Mouse (Mus musculus) CH12.LX (cell line): ENCODE measurements around the gene Foxc2.

Experiments
- CTCF ChIP-seq, 2 experiments: IDR thresholded peaks in 1 of 2; conservative IDR thresholded peaks in 1 of 2; 2 replicates each; pipeline ENCODE4 v1.5.1; 2011 to 2012; ENCODE audit warnings: low read depth in 2 of 2, low read length in 2 of 2, improper control_type of control experiment in 1 of 2, inconsistent platforms in 1 of 2, mild to moderate bottlenecking in 1 of 2, moderate library complexity in 1 of 2
- HCFC1 ChIP-seq: IDR thresholded peaks from 2 replicates; pipeline ENCODE4 v1.6.1; 2012; ENCODE audit warnings: low read depth, mild to moderate bottlenecking, inconsistent platforms, low read length, improper control_type of control experiment
- MAX ChIP-seq: IDR thresholded peaks from 2 replicates; pipeline ENCODE4 v1.6.1; 2011; ENCODE audit warnings: low read length, improper control_type of control experiment
- SMC3 ChIP-seq: IDR thresholded peaks from 2 replicates; pipeline ENCODE4 v1.6.1; 2011; ENCODE audit warnings: low read depth, low read length, improper control_type of control experiment
- USF1 ChIP-seq: IDR thresholded peaks from 2 replicates; pipeline ENCODE4 v1.6.1; 2014; ENCODE audit warnings: low read depth, mild to moderate bottlenecking, inconsistent platforms, low read length, improper control_type of control experiment
- ZKSCAN1 ChIP-seq: IDR thresholded peaks from 2 replicates; pipeline ENCODE4 v1.6.1; 2012; ENCODE audit warnings: low read depth, inconsistent platforms, low read length, improper control_type of control experiment, borderline replicate concordance

DNA sequence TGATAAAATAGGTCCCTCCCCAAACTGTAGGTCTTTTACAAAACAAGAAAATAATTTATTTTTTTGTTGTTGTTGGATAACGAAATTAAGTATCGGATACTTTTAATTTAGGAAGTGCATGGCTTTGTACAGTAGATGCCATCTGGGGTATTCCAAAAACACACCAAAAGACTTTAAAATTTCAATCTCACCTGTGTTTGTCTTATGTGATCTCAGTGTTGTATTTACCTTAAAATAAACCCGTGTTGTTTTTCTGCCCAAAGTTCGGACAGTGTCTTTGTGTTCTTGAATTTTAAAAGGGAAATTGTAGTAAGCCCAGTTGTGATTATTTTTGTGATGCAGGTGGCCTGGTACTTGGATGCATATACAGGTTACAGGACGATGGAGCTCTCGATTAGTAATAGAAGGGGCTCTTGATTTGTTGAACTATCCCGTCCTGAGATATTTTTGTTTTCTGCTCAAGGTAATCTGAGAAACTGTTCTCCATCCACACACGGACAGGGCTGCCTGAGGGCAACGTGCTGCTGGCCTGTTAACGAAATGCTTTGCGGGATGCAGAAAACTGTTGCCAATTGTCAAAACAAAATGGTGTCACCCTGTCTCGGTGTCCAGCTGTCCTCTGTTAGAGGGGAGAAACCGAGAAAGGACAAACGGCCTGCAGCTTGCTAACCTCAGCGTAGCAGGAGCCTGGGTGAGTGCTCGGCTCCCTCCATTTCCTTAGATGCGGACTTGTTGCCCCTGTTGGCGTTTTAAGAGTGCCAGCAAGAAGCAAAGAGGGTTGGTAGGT, 2.9 kb downstream of the Foxc2 start:
- TF ChIP-seq CTCF (conservative IDR thresholded peaks at IDR 0.05 in 1 of 2, IDR thresholded peaks at IDR 0.05 in 1 of 2; ENCODE audit: low read depth in 2 of 2, low read length in 2 of 2) (no peak), MAX (no peak), USF1 (no peak), SMC3 (no peak), HCFC1 (no peak), ZKSCAN1 (no peak)
